Mouse (Mus musculus) lung, adult 2 months (tissue): ENCODE measurements at regions not wholly inside any gene's neighbourhood (a gene's known extent, or its start where the extent isn't known, plus 50 kb on each side); places are given as distances from the start of the nearest gene placed in this dataset.

ENCODE experiments used
- CTCF ChIP-seq: fragments of 200-500 bp; IDR thresholded peaks from 2 replicates; pipeline ENCODE4 v1.5.1; 2011; ENCODE audit warnings: mild to moderate bottlenecking, low read length, control low read depth; ENCODE audit not compliant: insufficient read depth
- POLR2A ChIP-seq: fragments of 200-500 bp; IDR thresholded peaks from 2 replicates; pipeline ENCODE4 v1.6.1; 2011; ENCODE audit warnings: low read depth, mild to moderate bottlenecking, control low read depth, low read length, borderline replicate concordance; ENCODE audit errors: extremely low read depth

GRCm38 (mm10) chr6:14298167-14298566 lies 426.8 kb upstream of the 2610001J05Rik start:
- TF ChIP-seq POLR2A (no peak), CTCF (no peak)
